Mouse (Mus musculus) embryo, embryonic 10 days (tissue): ENCODE data around the gene Col11a2.
A peak's percentile ranks its signal among the peaks of the same experiment; 100 is the strongest.

Experiments used
- DNase-seq: peaks from one replicate; pipeline ENCODE4 v3.0.0-alpha.2; 2015; ENCODE audit warnings: low spot score

Gene Col11a2

DNA sequence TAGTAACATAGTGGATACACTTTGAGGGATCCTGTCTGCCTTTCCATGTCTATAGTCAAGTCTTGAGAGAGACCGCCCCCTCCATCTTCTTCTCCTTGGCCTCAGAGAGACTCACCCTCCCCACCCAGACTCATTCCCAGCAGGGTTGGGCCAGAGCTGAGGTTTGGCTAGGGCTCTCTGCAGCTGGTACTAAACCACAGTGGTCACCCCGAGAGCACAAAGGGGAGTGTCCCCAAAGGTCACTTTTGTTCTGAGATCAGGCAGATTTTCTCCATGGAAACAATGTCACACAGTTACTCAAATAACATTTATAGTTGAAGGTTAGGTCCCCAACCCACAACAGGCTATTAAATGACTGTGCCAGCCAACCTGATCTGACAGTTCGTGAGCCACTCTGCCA is 29.6 kb downstream of the Col11a2 start:
- DNase-seq, result no peak

DNA sequence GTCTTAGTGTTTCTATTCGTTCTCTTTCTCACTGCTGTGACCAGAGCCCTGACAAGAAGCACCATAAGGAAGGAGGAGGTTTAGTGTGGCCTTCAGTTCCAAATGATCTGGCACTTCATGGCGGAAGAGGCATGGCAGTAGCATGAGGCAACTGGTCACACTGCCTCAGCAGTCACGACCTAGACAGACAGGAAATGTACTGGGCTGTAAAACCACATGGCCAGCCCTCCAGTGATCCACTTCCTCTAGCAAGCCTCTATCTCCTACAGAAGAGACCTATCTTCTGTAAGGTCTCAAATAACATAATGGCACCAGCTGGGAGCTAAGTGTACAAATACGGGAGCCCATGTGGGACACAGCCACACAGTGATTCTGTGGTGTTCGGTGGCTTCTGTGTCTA is 32.9 kb downstream of the Col11a2 start:
- DNase-seq, result no peak

DNA sequence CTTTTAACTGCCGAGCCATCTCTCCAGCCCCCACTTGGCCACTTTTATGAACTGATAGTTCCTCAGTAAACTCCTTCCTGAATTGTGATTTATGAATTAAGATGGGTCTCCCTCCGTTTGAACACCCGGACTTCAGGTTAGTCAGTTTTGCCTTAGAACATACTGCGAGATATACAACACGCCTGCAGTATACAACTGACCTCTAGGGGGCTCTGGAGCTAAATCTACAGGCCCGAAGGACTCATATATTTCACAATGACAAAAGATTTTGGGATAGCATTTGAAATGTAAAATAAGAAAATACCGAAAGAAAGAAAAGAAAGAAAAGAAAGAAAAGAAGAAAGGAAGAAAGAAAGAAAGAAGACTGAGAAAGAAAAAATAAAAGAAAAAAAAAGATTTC is 36.0 kb downstream of the Col11a2 start:
- peak; percentile 34 for DNase-seq

DNA sequence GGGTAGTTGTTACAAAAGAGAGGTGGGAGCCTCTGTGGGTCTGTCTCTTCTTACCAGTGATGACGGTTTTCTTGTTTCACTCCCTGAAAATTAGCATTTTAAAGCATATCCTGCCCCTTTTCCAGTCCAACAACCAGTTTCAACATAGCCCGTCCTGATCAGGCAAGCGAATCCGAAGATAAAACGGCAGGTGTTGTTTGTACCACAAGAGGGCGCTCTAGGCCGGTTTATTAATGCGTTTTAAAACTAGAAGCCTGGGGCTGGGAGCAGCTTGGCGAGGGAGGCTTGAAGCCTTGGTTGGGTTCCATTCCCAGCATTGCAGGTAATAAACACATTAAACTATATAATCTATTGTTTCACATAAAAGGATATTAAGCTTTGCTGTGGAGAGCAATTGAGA is 38.3 kb downstream of the Col11a2 start:
- DNase-seq, result peak; percentile 82

DNA sequence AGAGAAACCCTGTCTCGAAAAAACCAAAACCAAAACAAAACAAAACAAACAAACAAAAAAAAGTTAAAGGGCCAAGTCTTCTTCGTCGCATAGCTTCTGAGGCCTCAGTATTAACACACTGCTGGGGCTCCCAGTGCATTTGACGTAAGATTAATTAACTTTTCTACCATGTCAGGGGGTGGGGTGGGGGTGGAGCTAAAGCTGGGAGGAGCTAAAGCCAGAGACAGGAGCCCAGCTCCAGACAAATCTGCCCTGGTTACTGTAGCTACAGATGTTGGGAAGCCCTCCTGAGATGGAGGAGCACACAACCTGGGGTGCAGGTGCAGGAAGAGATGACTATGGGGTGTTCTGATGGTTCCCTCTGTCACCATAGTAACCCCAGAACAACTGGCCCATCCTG is 38.9 kb downstream of the Col11a2 start:
- no peak for DNase-seq

DNA sequence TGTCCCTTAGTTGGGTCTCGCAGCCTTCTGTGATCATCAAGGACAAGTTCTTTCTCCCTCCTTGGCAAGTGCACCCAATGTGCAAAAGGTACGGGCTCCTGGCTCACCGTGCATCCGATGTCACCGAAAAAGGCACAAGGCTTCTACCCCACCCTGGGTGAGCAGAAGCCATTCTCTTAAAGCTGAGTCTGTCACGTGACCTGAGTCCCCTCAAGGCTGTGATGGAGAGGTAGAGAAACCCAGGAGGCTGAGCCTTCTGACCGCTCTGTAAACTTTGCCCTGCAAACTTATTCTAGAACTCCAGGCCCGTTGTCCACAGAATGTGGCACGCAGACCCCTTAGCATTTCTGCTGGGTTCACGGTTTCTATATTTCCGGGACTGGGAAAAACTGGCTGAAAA is 39.8 kb downstream of the Col11a2 start:
- no peak for DNase-seq

DNA sequence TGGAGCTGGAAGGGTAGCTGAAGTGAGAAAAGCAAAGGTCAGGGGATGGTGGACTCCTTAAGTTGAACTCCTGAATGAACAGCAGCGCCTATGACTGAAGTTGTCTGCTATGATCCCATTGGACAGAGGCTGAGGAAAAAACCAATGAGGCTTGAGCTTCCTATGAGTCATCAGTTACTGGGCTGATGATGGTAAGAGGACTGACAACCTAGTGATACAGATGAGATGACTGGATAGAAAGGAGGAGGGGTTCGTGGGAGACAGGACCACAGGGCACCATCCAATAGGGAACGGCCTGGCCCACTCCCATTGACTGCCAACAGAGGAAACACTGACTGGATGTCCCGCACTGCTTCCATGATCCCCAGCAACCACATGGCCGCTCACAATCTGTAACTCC is 40.4 kb downstream of the Col11a2 start:
- peak; percentile 73 for DNase-seq

DNA sequence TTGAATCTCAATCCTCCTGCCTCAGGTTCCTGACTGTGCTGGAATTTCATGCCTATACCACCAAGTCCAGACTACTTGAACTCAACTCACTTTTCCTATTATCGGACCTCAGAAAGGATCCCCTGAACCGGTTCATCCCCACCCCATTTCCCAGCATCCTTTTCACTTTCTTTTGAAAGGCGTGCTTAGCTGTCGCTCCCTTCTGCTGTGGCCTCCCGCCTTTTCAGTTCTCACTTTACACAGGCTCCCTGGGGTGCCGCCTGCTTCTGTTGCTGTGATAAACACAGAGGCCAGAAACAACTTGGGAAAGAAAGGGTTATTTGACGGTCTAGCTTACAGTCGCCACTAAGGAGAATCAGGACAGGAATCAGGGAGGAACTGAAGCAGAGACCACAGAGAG is 43.9 kb downstream of the Col11a2 start:
- no peak for DNase-seq

DNA sequence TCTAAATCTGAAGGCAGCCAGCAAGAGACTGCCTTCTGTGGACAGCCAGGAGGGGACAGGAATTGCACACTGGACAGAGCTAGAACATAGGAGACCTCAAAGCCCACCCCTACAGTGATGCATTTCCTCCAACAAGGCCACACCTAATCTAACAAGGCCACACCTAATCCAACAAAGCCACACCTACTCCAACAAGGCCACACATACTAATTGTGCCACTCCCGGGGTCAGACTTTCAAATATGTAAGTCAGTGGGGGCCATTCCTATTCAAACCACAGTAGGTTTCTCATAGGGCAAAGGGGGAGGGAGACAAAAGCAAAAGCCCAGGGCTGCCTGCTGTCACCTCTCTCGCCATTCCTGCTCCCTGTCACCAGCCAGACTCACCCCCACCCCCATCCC is 48.1 kb downstream of the Col11a2 start:
- no peak for DNase-seq

DNA sequence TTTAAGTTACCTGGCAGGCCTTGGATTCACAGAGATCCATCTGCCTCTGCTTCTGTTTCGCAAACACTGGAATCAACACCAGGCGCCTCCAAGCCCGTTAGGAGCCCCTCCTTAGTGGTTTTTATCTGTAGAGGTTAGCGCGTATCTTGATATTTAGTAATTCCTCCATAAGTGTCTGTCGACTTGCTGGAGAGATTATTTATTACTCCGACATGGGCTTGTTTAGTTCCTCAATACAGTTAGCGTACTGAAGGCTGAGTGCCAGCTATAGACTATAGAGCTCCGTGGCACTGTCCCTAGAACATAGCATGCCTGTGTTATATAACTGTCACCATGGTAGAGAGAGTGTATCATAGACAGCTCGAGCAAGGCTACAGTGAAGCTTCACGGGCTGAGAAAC is 48.9 kb downstream of the Col11a2 start:
- no peak for DNase-seq

DNA sequence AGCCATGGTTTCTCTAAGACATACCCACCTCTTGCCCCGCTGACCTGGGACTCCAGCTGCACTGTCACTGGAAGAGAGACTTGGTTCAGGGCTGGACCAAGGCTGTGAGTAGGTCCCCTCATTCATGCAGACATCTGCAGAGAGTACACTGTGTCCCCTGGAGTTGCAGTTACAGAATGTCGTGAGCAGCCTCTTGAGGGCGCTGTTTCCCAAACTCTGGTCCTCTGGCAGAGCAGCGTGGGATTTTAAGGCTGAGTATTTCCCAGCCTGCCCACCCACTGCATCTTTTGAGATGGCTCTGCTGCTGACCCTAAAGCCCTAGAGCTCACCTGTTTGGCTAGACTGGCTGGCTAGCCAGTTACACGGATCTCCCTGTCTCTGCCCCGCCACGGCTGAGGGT is 51.7 kb downstream of the Col11a2 start:
- peak; percentile 51 for DNase-seq

DNA sequence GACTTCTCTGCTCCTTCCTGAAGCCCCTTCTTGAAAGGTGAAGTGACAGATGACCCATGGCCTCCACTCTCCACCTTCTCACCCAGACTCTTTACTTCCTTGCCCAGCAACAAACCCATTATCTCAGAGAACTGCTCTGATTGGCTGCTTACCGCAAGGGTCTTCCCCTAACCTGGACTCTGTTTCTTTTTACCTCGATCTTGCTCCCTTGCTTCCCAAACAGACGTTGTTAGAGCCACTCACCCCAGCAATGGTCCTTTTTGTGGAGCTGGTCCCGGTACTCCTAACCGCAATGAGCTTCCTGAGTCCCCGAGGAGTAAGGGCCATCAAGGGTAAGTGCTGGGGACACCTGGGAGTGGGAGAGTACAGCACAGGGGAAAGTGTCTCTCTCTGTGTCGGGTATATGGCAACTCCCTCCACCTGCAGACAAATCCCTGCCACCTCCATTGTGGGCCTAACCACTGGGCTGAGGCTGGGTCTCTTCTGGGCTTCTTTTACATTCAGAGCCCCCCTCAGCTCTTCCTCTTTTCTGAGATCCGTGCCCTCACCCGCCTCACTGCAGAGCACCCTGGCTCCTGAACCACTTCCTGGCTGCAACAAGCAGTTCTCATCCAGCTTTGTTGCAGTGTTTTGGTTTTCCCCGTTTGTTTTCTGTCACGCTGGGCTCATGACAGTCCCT is 53.1 kb downstream of the Col11a2 start, which contains the start of gene H2-Oa:
Gene H2-Oa (plus strand): TSS at position 144 of the 679 bp plus-strand sequence.
- no peak for DNase-seq

DNA sequence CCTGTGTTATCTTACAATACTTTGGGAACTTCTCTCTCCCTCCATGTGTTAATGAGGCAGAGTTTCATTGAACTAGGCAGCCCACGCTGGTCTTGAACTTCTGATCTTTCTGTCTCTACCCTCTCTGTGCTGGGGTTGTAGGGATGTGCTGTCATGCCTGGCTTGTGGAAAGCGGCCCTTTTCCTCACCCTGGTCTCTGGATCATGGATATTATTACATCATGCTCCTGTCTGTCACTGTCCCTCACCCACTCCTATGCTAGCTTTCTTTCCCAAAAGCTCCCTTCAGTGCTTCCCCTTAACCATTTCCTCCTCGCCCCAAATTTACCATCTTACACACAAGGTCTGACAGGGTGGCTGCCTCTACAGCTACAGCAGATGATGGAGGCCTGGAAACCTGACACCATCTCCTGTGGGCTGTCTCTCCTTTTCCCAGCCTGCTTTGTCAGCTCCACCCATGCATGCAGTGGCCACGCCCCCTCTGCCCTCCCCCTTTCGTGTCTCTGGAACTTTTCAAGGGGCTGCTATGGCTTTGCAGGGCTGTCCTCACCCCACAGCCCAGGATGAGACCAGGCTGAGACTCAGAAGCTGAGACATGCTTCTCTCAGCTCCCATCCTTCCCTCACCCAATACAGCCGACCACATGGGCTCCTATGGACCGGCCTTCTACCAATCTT is 54.1 kb downstream of the Col11a2 start:
- peak; percentile 89 for DNase-seq

DNA sequence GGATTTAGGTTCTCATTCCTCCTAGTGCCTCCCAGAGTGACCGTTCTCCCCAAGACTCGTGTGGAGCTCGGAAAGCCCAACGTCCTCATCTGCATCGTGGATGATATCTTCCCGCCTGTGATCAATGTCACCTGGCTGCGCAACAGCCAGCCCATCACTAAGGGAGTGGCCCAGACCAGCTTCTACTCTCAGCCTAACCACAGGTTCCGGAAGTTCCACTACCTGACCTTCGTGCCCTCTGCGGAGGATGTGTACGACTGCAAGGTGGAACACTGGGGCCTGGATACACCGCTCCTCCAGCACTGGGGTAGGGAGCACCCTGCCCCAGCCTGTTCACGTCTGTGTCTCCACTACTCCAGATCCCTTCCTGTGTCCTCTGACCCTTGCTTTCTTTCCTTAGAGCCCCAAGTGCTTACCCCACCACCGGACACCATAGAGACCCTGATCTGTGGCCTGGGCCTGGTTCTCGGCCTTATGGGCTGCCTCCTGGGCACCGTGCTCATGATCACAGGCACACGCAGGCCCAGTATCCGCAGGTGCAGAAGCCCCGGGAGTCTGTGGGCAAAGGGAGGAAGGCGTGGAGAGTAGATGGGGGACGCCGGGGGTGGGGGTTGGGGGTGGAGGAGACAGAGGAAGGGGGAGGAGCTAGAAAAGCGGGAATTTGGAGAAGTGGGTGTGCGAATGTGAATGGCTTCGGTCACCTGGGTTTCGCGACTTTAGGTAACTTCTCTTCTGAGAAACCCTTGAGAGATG is 55.2 kb downstream of the Col11a2 start:
- no peak for DNase-seq

DNA sequence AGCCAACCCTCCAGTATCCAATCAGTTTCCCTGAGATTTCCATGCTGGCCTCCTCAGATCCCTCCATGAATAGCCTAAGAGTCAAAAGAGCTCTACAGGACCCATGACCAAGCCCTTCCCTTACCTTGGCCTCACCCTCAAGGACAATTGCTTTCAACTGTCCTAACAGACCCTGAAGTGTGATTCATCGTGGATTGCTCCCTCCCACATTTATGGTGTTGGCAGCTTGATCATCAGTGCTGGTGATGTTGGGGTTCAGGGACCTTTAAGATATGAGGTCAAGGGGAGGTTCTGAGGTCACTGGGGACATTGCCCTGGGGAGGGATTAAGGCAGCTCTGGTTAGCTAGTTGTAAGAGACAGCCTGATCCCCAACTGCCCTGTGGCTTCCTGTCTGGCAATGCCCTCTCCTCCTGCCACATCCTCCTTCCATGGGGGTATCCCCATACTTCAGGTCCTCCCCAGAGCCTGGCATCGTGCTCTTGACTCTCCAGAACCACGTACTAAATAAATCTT is 57.3 kb downstream of the Col11a2 start:
- no peak for DNase-seq

DNA sequence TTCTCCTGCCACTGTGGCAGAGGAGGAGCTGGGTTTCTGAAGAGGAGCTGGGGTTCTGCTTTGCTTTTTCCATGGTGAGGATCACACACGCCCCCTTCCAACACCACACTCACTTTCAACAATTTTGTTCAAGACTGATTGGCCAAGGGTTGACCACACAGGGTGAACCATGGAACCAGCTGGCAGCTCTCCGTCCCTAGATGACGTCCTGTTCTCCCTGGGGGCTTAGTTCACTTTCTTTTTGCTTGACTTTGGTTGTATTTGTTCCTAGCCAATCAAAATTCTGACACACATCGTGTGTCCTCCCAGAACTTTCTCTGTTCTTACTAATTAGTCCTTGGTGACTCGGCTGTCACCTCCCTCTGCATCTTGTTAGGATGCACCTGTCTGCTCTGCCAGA is 58.0 kb downstream of the Col11a2 start:
- DNase-seq, result no peak

DNA sequence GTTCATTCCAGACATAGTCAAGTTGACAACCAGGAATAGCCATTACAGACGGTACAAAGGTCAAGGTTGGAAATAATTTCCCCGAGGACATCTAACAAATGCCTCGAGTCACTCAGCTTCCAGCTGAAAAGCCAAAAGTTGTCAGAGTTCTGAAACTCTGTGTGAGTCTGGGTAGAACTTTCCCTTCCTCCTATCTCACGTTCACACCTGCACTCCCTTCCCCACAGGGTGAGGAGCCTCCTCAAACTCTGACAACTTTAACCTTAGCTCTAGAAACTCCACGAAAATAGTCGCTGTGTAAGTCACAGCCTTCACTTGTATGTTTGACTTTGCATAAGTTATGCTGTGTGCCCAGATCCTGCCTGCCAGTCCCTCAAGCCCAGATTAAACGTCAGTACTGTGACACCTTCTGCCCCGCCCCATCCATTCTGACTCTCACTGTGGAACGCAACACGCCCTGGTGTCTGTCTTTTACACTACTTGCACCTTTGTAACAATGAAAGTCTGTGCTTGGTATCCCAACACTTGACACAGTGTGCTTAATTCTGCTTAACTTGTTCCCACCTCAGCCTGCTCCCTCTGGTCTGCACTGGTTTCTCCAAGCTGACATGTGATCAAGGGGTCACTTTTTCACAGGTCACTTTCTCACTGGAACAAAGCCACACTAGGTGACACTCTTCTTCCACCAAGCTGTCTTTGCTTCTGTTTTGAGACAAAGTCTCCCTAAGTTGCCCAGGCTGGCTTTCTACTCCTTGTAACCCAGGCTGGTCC is 59.7 kb downstream of the Col11a2 start:
- DNase-seq, result no peak

DNA sequence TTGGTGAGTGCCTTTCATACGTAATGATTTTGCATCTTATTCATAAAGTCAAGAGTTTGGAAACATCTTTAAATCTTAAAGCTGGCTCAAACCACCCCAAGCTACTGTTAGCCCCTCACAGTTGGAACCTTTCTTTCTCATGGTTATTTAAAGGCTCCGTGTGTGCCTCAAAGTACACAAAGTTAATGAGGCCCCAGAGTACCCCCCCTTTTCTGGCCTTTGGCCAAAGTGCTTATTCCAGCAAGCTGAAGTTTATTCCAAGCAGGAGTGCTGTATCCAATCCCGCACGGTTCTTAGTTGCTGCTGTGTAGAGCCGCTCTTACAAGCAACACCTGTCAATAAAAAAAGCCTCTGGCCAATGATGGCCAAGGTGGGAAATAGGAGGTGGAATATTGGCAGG is 60.3 kb downstream of the Col11a2 start:
- no peak for DNase-seq

DNA sequence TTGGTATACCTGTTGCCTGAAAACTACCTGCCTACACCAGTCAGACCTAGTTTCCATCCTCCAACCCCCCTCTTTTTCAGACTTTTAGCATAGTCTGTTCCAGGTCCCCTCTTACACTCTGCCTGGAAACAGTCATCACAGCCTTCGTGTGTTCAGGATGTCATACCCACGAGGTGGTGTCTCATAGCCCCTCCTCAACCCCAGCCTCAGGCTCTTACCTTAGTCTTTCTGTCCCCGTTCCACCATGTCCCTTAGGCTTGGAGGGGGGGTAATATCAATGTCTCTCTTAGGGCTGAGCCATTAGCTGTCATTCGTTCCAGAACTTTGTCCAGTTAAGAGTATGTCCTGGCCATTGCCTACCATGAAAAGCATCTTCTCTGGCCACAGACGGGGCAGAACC is 61.9 kb downstream of the Col11a2 start:
- DNase-seq, result no peak

DNA sequence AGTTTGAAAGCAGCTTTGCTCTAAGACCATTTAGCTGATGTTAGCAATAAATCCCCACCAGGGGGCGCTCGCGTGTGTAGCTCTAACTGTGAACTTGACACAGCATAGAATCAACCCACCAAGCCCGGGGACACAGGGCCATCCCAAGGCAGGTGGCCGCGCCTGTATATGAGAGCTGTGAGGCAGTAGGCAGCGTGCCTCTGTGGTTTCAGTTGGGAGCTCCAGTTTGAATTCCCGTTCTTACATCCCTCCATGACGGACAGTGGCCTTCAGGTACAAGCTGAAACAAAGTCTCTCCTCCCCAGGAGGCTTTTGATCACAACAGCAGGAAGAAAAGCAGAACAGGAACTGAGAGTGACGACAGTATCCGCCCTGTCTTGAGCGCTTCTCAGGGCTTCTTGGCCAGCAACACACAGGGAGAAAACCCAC is 62.4 kb downstream of the Col11a2 start:
- peak; percentile 85 for DNase-seq

DNA sequence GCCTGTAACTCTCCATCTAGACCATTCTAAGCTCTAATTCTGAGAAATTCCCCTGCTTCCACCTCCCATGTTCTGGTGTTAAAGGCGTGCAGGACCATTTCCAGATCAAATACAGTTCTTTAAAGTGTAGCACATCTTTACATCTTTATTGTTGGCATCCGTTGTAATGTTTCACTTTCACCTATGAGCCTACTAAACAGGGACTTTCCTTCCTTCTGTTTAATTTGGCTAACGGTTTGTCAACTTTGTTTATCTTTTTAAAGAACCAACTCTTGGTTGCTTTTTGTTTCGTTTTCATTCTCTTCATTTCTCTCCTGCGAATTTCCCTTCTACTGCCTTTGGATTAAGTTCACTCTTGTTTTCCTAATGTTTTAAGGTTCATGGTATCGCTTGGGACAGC is 63.6 kb downstream of the Col11a2 start:
- no peak for DNase-seq

DNA sequence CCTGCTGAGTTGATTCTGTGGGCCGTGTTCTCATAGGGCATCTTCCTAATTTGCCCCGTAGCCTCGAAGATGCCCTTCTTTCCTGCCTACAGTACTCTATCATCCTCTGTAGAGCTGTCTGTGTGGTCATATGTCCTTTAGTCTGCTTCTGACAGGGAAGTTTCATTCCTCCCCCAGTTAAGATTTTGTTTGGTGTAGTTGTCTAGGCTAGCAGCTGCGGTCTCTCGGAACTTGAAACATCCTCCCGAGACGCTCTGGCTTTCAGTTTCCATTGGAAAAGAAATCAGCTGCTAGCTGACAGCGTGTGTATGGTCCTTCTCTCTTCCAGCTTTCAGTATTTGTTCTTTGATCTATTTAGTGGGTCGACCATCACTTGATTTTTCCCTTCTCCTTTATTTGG is 65.6 kb downstream of the Col11a2 start:
- DNase-seq, result no peak
